Mouse (Mus musculus): ENCODE results near the gene Ghrhr.

Gene Ghrhr

DNA sequence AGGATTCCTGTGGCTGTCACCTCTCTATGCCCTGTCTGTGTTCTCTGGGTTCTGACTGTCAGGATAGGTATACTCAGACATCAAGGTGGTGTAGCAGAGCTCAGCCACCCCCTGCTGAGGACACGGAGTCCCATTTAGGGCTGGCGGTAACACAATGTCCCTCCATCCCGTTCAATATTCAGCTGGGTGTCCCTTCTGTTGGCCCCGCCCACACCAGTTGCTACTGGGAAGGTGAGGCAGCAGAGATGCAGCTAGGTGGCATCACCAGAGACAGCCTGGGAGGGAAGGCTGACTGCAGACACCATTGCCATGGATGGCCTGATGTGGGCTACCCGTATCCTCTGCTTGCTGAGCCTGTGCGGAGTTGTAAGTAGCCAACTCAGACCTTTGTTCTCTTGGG, at the start of gene Ghrhr:
Gene Ghrhr, plus strand, starts transcription at position 220 of the 400 bp plus-strand sequence.
- in situ Hi-C loops (cut with MboI; ENCODE audit: low sequenced_read_pairs) = no loop called here

DNA sequence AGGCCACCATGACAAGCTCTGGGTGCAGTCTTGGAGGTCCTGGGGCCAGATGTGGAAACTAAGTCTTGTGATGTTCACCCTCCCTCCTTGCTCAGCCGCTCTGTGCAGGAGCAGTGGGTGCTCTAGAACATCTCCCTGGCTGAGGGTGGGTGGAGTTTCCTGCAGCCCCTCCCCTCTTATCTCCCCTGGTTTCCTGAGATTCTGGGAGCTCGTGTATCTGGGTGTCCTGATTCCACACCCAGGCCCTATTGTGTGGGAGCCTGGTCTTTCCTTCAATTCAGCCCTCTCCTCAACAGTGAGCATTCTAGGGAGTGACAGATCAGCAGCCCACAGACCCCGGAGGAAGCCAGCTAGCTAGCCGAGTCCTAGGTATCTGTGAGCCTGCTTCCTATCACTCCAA, 49.8 kb upstream of the Ghrhr start:
- in situ Hi-C loops (cut with MboI; ENCODE audit: low sequenced_read_pairs) = no loop called here

DNA sequence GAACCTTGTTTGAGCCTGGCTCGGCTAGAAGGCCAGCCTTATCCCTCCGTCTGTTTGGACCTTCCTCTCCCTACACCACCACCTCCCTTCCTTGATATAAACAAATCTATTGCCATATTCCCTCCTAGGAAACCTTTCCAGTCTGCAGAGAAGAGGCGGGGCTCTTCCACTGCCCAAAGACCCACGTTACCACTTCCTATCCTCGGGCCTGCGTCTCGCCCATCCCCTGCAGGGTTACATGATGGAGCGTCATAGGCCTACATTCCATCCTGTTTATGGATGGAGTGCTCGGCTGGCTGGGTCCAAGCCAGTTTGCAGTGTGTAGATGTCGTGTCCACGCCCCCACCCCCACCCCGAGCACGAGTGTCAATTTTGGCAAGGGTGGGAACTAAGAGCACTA, 48.8 kb upstream of the Ghrhr start:
- in situ Hi-C loops (cut with MboI; ENCODE audit: low sequenced_read_pairs) = no loop called here

DNA sequence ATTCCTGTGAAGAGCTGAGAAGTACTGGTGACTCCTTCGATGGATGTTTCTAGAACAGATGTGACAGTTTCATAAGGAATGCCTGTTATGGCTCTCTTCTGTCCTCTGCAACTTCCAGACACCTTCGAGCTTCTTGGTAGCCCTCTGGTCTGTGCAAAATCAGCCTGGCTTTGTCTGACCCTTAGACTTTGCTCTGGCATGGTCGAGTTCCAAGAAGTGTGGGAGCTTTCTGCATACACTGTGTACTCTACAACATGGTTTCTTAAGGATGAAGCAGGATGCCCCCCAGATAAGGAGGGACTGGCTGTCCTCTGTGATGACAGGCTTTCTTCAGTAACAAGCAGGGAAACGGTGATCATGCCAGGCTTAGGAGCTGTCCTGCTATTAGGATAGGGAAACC, 47.9 kb upstream of the Ghrhr start:
- in situ Hi-C loops (cut with MboI; ENCODE audit: low sequenced_read_pairs) = no loop called here

DNA sequence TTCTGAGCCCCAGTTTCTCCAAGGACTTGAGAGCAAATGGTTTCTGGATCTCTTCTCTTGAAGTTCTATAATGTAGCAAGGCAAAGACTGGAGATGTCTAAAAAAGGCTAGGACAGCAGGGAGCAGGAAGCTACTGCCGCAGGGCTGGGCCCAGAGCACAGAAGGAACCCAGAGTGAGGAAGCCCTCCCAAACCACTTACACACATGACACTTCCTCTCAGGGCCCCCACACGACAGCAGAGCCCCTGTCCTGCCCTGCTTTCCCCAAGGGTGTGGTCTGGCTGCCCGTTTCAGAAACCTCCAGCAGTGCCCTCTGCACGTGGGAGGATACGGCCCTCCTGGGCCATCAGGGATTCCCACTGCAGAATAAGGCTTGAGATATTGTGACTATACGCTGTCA, 44.8 kb upstream of the Ghrhr start:
- in situ Hi-C loops (cut with MboI; ENCODE audit: low sequenced_read_pairs) = no loop called here

DNA sequence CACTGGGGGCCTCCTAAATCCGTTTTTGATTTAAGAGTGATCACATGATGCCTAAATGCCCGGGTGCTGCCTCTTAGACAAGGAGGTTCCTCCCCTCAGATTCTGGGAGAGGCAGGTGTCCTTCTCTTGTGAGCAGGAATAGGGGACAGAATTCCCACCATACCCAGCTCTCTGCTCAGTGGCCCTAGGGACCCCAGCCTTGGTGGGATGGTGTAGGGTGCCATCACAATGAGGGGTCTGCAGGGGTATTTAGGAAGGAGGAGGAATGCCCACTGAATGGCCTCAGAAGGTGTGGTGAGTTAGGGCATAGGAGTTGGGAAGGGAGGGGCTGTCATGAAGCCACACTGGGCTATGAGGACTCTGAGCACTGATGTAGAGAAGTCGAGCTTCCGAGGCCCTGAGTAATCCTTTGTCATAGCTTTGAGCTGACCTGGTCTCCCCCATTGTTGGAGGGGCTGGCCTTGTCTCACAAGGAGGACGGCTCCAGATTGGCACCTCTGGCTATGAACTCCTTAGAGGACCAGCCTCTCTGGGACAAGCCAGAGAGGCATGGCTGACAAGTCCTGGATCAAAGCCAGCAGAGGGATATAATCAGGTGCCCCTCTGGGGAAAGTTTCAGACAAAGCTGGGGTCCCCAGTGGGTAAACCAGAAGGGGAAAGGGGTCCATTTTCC, 43.9 kb upstream of the Ghrhr start:
- in situ Hi-C loops (cut with MboI; ENCODE audit: low sequenced_read_pairs) = no loop called here

DNA sequence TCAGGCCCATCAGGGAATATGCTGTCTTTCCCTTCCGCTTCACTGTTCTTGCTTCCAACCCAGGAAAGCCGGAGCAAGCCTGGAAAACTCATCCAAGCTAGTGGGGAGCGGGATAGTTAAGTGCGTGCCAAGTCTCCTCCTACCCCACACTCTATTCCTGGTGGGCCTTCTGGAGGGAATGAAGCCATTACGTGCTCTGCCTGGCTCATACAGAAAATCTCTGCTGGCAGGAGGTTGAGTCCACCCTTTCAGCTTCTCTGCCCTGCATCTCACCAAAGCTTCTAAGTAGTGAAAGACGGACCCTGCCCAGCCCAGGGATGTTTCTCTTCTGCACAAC, 43.4 kb upstream of the Ghrhr start:
- in situ Hi-C loops (cut with MboI; ENCODE audit: low sequenced_read_pairs) = no loop called here

DNA sequence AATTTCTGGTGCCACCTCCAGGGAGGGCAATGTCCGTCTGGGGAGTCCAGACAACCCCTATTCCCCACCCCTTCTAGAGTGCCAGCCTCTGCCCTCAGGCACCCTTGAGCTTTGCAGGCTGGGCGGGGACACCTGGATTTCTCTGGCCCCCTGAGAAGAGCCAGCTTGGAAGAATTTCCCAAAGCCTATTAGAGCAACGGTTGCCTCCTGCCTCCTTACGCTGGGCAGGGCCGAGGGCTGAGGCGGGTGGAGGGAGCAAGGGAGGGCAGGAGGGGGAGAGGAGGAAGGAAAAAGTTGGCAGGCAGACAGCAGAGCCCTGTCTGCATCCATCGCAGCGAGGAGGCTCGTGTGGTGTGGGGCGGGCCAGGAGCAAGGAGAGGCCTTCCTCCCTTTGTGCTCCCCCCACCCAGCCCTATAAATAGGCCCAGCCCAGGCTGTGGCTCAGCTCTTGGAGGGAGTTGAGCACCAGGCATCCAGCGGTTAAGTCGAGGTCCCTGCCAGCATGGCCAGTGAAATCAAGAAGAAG, 40.0 kb upstream of the Ghrhr start, which contains the start of gene Aqp1:
Gene Aqp1, plus strand, starts transcription at position 444 of the 526 bp plus-strand sequence.
- in situ Hi-C loops (cut with MboI; ENCODE audit: low sequenced_read_pairs) = no loop called here

DNA sequence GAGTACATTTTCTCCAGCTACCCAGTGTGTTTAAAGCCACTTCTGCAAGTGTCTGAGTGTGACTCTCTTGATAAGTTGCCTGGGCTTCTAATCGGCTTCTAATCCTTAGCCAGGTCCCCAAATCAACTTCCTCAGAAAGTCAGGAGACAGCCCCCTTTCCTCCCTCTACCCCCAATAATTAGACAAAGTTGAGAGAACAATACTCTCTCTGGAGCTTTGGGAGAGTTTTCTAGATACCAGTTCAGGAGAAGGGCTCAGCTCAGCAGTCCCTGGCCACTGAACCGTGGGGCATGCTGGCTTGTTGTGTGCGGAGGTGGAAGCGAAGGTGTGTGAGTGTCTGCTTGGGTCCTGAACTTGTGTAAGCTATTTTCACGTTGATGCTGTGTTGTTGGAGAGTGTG, 38.9 kb upstream of the Ghrhr start:
- in situ Hi-C loops (cut with MboI; ENCODE audit: low sequenced_read_pairs) = no loop called here

DNA sequence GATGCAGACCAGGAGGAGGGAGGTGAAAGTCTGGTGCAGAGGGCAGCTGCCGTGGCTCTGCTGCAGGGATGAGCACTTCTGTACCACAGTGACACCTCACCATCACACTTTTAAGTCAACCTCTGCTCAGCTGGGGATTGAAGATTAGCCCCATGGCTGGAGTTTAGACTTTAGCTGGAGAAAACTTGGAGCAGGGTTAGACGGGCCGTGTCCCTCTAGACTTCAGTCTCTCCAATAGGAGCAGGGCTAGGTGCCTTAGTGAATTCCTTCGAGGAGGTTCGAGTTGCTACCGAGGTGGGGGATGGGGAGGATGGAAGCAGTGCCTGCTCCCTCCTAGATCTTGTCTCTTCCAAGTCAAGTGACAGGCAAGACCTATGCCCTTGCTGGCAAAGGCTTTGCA, 38.0 kb upstream of the Ghrhr start:
- in situ Hi-C loops (cut with MboI; ENCODE audit: low sequenced_read_pairs) = no loop called here

DNA sequence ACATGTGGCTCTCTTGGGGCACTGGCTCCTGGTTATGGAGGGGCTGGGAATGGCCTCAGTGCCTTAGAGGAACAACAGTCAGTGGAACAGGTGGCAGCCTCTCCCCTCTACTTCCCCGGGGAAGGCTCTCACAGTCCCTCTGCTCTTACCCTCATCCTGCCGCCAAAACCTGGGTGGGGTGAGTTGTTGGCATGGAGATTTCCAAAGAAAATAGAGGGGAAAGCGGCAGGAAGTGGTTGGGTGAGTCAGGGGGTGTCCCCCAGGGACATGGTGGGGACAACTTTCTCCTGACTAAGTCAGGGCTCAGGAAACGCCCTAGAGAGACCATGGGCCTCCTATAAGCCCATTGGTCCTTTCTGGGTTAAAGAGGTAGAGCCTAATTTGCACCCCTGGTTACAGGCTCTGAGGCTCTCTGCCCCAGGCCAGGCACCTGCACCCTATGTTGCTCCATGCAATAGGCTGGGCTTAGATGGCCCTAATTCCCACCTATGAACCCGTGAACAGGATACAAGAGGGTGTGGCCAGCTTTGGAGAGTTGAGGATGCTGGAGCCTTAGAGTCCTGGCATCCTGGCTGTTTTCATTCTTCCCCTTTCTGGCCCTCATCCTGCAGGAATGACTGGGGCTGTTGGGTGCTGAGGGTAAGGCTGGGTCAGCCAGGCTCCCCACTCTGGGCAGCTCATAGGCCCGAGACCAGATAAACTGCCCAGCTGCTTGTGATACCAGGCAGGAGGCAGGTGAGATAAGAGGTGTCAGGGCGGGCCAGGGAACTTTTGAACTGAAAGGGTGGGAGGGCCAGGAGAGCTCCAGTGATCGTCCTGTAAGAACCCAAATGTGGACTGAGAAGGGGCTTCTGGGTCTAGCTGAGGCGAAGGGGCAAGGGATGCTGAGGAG, 36.9 kb upstream of the Ghrhr start:
- in situ Hi-C loops (cut with MboI; ENCODE audit: low sequenced_read_pairs) = no loop called here

DNA sequence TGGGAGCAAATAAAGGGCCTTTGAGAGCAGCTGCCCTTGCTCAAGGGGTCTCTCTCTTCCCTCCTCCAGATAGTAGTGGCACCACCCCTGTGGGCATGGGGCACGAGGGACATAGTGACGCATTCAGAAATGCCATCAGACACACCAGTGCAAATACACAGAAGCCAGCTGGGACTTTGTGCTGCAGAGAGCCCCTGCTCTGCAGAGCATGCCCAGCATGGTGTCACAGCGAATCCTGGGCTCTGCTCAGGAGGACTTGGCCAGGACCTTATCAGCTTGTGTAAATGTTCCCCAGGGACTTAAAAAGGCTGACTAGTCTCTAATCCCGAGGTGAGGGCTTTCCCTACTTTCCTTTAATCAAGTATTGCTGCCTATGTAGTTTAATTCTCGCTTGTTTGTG, 34.4 kb upstream of the Ghrhr start:
- in situ Hi-C loops (cut with MboI; ENCODE audit: low sequenced_read_pairs) = no loop called here

DNA sequence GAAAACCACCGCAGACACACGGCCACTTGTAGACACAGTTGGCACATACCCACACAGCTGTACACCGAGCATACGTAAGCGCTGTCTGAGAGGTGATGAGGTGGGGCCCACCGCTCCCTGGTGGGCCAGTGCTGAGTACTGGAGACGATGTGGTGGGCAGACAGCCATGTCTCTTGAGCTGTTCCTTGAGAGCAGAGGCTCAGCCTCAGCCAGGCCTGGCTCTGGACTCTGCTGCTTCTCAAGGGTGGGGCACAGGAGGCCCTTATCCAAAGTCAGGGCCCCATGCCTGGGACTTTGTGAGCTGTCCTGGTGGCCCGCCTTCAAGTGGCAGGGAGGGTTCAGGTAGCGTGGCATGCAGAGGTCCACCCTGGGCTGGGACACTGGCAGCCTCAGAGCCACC, 33.8 kb upstream of the Ghrhr start:
- in situ Hi-C loops (cut with MboI; ENCODE audit: low sequenced_read_pairs) = no loop called here

DNA sequence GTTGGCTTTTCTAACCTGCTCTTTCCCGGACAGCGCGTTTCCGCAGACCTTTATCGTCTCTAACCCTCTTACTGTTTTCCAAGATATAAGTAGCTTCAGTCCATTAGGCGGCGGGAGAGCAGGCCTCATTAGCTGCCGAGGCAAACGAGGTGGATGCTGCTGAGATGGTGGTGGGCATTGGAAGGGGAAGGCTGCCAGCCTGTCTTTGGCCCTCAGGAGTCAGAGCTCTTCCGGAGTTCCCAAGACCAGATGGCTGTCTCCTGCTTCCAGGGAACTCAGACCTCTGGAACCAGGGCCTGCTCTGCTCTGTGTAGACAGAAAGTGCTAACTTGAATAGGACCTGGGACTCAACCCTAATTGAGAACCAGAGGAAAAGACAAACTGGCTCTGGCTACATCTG, 32.6 kb upstream of the Ghrhr start:
- in situ Hi-C loops (cut with MboI; ENCODE audit: low sequenced_read_pairs) = no loop called here

DNA sequence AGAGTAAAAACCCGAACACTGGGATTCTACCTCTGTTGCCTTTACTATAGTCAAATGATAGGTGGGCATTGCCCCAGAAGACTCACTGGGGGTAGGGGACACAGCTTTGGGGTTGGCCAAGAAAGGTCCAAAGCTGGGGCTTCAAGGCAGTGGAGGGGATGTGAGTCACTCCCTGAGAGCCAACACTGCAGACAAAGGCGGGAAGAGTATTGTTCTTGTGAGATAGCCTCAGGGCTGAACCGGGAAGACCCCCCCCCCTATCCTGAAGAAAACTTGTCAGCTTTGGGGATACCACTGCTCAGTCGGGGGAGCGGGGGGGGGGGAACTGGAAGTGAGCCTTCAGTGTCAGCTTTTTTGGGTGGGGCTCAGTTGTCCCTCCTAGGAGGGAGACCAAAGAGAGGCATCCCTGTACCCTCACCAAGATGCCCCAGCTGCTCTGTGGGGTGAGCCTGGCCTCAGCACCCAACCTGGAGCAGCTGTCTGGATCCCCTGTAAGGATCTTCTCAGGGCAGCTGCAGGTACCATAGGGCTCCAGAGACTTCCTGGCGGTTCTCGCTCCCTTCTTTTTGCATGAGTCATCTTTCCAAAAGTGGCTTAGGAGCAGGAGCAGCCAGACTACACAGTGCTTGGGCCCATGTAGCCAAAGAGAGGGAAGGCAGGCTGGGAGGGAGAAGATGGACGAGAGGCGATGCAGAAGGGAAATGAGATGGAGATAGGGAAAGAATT, 31.6 kb upstream of the Ghrhr start:
- in situ Hi-C loops (cut with MboI; ENCODE audit: low sequenced_read_pairs) = no loop called here

DNA sequence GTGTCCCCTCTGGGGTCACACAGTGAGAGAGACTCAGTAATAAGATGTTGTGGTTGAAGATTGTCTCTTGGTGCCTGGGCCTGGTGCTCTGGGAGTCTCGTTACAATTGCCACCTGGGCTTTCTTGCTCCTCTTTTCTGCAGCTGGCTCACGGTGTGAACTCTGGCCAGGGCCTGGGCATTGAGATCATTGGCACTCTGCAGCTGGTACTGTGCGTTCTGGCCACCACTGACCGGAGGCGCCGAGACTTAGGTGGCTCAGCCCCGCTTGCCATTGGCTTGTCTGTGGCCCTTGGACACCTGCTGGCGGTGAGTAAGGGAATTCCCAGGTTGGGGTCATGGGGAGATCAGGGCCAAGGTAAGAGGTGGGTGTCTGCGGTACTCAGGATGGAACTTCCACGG, 30.8 kb upstream of the Ghrhr start:
- in situ Hi-C loops (cut with MboI; ENCODE audit: low sequenced_read_pairs) = no loop called here

DNA sequence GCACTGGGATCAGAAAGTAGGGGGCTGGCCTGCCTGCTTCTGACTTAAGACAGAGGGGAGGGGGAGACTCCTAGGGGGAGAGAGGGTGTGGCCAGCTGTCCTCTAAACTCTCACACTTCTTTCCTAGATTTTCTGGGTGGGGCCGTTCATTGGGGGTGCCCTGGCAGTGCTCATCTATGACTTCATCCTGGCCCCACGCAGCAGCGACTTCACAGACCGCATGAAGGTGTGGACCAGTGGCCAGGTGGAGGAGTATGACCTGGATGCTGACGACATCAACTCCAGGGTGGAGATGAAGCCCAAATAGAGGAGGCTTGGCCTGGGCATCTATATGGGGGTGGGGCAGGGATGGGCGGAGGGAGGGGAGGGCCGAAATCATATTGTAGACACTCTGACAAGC, 29.6 kb upstream of the Ghrhr start:
- in situ Hi-C loops (cut with MboI; ENCODE audit: low sequenced_read_pairs) = no loop called here

DNA sequence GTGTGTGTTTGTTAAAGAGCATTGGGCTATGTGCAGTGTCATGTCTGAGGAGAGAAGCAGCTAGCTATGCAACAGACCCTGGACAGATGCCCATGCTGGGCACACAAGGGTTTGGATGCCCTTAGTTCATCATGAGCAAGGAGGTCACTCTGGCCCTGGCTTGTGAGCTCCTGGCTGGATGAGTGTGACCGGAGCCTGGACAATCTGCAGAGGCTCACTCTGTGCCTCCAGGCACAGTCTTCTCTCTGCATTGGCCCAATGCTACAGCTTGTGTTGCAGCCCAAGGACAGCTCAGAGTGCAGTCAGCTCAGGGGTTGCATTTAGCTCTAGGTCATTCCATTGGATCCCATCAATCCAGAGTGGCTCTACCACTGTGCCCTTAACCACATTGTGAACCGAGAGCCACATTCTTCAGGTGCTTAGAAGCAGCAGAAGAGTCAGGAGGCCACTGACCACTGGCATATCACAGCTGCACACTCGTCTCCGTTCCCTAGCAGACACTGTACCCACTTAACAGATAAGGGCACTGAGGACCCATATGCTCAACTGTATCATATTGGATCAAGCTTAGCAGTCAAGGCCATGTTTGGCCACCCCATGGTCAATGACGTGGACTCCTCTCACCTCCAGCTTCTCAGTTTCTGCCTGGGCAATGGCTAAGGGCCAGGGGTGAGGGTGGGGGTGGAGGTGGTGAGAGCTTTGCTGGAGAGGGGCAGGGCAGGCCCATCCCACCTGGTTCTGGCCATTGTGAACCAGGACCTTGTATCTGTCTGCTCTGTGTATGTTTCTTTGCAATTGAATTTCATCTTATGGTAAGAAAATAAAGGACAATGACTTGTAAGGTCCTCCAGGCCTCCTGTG, 28.2 kb upstream of the Ghrhr start:
- in situ Hi-C loops (cut with MboI; ENCODE audit: low sequenced_read_pairs) = no loop called here

DNA sequence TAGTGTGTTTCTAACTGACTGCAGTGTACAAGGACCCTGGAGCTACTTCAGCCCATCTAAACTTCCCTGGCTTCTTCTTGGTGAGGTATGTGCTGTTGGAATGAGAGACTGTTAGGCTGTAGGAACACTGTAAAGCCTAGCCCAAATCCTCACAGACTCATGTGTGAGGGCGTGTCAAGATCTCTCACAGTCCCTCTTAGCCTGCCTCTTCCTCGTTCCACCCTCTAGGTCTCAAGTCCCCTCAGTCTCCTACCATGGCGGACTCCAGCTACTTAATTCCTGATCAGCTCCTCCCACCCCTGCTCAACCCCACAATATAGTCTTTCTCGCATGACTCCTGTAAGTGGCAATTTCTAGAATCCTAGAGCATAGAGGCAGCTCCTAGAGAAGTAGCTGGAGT, 26.9 kb upstream of the Ghrhr start:
- in situ Hi-C loops (cut with MboI; ENCODE audit: low sequenced_read_pairs) = no loop called here

DNA sequence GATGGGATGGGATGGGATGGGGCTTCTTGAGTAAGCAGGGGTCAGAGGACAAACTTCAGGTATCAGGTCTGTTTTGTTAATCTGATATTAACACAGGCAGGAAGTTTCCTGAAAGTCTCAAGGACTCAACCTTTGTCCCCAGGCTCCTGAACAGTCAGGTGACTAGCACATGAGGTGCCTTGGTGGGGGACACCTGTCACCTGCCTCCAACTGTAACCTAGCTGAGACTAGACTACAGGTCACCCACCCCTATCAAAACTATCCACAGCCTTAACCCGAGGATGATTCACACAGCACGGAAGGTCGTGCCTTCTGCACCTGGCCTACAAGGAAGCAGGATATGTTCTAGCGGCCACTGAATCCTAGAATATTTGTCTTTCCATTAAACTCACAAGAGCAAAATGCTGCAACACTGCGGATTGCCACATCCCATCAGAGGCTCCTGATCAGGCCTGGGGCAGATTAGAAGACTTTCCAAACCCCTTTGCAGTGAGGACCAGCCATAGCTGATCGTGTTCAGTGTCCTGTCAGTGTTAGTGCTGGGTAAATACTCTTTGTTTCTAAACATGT, 25.6 kb upstream of the Ghrhr start:
- in situ Hi-C loops (cut with MboI; ENCODE audit: low sequenced_read_pairs) = no loop called here

Measured in CH12F3 (cell line).